Mouse (Mus musculus): ENCODE data around the gene Fam227b. TPM values are rescaled to one million over a fixed set of nuclear protein-coding genes. Genes with fewer than 3 reads are reported as not detected.

The Fam227b gene
- polyA plus RNA-seq, 2 experiments: not detected

- no peak for TF ChIP-seq POLR2A (IDR thresholded peaks at IDR 0.05; ENCODE audit: borderline replicate concordance, extremely low read depth, insufficient read depth, insufficient read length)
- 62% methylated on average over 17 of the region's 17 CpGs for WGBS
- Histone ChIP-seq H3K36me3 (ENCODE audit: control insufficient read depth, insufficient read depth, low read length) (no peaks in the 10 kb centered on the region), H3K4me1 (ENCODE audit: control insufficient read depth, insufficient read depth, low read length) (peaks cover 15% of the 10 kb centered on the region), H3K27ac (replicated peaks; ENCODE audit: low read depth, low read length) (no peak overlapping the region), H3K4me3 (replicated peaks; ENCODE audit: low read length) (no peak overlapping the region), H3K9ac (ENCODE audit: low read depth, low read length, severe bottlenecking) (no peak overlapping the region), H3K27me3 (ENCODE audit: control insufficient read depth, insufficient read depth, low read length) (no peaks in the 10 kb centered on the region), H3K4me2 (replicated peaks; ENCODE audit: low read depth, low read length, severe bottlenecking) (no peak overlapping the region), H3K9me3 (ENCODE audit: control insufficient read depth, low read length) (no peaks in the 10 kb centered on the region)
- no peak for DNase-seq (ENCODE audit: low spot score)
- no peak for ATAC-seq (ENCODE audit: low FRiP score, low read depth)
Measured at GRCm38 (mm10) chr2:126061037-126061773, 90.6 kb downstream of the Fam227b start.

GRCm38 (mm10) chr2:126060595-126060994 lies 91.2 kb downstream of the Fam227b start:
- no peak overlapping the region for H3K4me3 ChIP-seq (replicated peaks; ENCODE audit: low read length)
- H3K27me3 ChIP-seq (ENCODE audit: control insufficient read depth, insufficient read depth, low read length): no peaks in the 10 kb centered on the region
- H3K4me1 ChIP-seq (ENCODE audit: control insufficient read depth, insufficient read depth, low read length): peaks cover 15% of the 10 kb centered on the region
- ATAC-seq (ENCODE audit: low FRiP score, low read depth) (no peak), DNase-seq (ENCODE audit: low spot score) (no peak)
- TF ChIP-seq POLR2A (IDR thresholded peaks at IDR 0.05; ENCODE audit: borderline replicate concordance, extremely low read depth, insufficient read depth, insufficient read length): no peak
- H3K9ac ChIP-seq (ENCODE audit: low read depth, low read length, severe bottlenecking): no peak overlapping the region
- H3K36me3 ChIP-seq (ENCODE audit: control insufficient read depth, insufficient read depth, low read length): no peaks in the 10 kb centered on the region
- 46% methylated on average over 4 of the region's 4 CpGs for whole genome bisulfite sequencing
- no peak overlapping the region for H3K4me2 ChIP-seq (replicated peaks; ENCODE audit: low read depth, low read length, severe bottlenecking)
- no peak overlapping the region for H3K27ac ChIP-seq (replicated peaks; ENCODE audit: low read depth, low read length)
- H3K9me3 ChIP-seq (ENCODE audit: control insufficient read depth, low read length): no peaks in the 10 kb centered on the region

- Histone ChIP-seq H3K4me2 (replicated peaks; ENCODE audit: low read depth, low read length, severe bottlenecking) (no peak overlapping the region), H3K4me1 (ENCODE audit: control insufficient read depth, insufficient read depth, low read length) (no peaks in the 10 kb centered on the region), H3K9me3 (ENCODE audit: control insufficient read depth, low read length) (no peaks in the 10 kb centered on the region), H3K9ac (ENCODE audit: low read depth, low read length, severe bottlenecking) (no peak overlapping the region), H3K27ac (replicated peaks; ENCODE audit: low read depth, low read length) (no peak overlapping the region), H3K4me3 (replicated peaks; ENCODE audit: low read length) (no peak overlapping the region), H3K27me3 (ENCODE audit: control insufficient read depth, insufficient read depth, low read length) (no peaks in the 10 kb centered on the region), H3K36me3 (ENCODE audit: control insufficient read depth, insufficient read depth, low read length) (no peaks in the 10 kb centered on the region)
- 68% methylated on average over 5 of the region's 5 CpGs for WGBS
- no peak for DNase-seq (ENCODE audit: low spot score)
- ATAC-seq (ENCODE audit: low FRiP score, low read depth): peak; percentile 63
- no peak for TF ChIP-seq POLR2A (IDR thresholded peaks at IDR 0.05; ENCODE audit: borderline replicate concordance, extremely low read depth, insufficient read depth, insufficient read length)
Measured at GRCm38 (mm10) chr2:126053657-126054056, 98.1 kb downstream of the Fam227b start.

GRCm38 (mm10) chr2:126052749-126053557 lies 98.9 kb downstream of the Fam227b start:
- H3K9ac ChIP-seq (ENCODE audit: low read depth, low read length, severe bottlenecking): no peak overlapping the region
- no peak for TF ChIP-seq POLR2A (IDR thresholded peaks at IDR 0.05; ENCODE audit: borderline replicate concordance, extremely low read depth, insufficient read depth, insufficient read length)
- H3K36me3 ChIP-seq (ENCODE audit: control insufficient read depth, insufficient read depth, low read length): no peaks in the 10 kb centered on the region
- 0 out of 2 replicates have a peak, but pooled peaks have one; percentile 30 for ATAC-seq (ENCODE audit: low FRiP score, low read depth)
- no peak overlapping the region for H3K27ac ChIP-seq (replicated peaks; ENCODE audit: low read depth, low read length)
- no peak for DNase-seq (ENCODE audit: low spot score)
- H3K4me3 ChIP-seq (replicated peaks; ENCODE audit: low read length): no peak overlapping the region
- no peaks in the 10 kb centered on the region for H3K9me3 ChIP-seq (ENCODE audit: control insufficient read depth, low read length)
- no peaks in the 10 kb centered on the region for H3K4me1 ChIP-seq (ENCODE audit: control insufficient read depth, insufficient read depth, low read length)
- WGBS: 24% methylated on average over 6 of the region's 6 CpGs
- H3K4me2 ChIP-seq (replicated peaks; ENCODE audit: low read depth, low read length, severe bottlenecking): no peak overlapping the region
- H3K27me3 ChIP-seq (ENCODE audit: control insufficient read depth, insufficient read depth, low read length): no peaks in the 10 kb centered on the region

- no peak for TF ChIP-seq POLR2A (IDR thresholded peaks at IDR 0.05; ENCODE audit: borderline replicate concordance, extremely low read depth, insufficient read depth, insufficient read length)
- Histone ChIP-seq H3K4me3 (replicated peaks; ENCODE audit: low read length) (no peak overlapping the region), H3K27me3 (ENCODE audit: control insufficient read depth, insufficient read depth, low read length) (no peaks in the 10 kb centered on the region), H3K27ac (replicated peaks; ENCODE audit: low read depth, low read length) (no peak overlapping the region), H3K36me3 (ENCODE audit: control insufficient read depth, insufficient read depth, low read length) (no peaks in the 10 kb centered on the region), H3K4me2 (replicated peaks; ENCODE audit: low read depth, low read length, severe bottlenecking) (no peak overlapping the region), H3K9ac (ENCODE audit: low read depth, low read length, severe bottlenecking) (no peak overlapping the region), H3K4me1 (ENCODE audit: control insufficient read depth, insufficient read depth, low read length) (0 out of 2 replicates have a peak, but pooled peaks cover 5% of the 10 kb centered on the region), H3K9me3 (ENCODE audit: control insufficient read depth, low read length) (no peaks in the 10 kb centered on the region)
- 75% methylated on average over 5 of the region's 5 CpGs for WGBS
- no peak for DNase-seq (ENCODE audit: low spot score)
- ATAC-seq (ENCODE audit: low FRiP score, low read depth): no peak
Measured at GRCm38 (mm10) chr2:126045621-126046020, 106.2 kb downstream of the Fam227b start.

Data from limb, embryonic 14.5 days (tissue).